Mouse (Mus musculus) frontal cortex, adult (tissue): ENCODE data around the gene Clpx.
"Not testable (repeated sequence)": the region's sequence is repeated elsewhere in the genome, so short reads cannot be mapped to it uniquely, and the experiment has no call there.

ENCODE experiments used
- ATAC-seq: cut with Nextera tagmentation; 2 replicates; pipeline ENCODE4 v1.9.2; 2017; ENCODE audit warnings: mild to moderate bottlenecking, moderate library complexity, mixed read lengths; ENCODE audit not compliant: low TSS enrichment

The Clpx gene

DNA sequence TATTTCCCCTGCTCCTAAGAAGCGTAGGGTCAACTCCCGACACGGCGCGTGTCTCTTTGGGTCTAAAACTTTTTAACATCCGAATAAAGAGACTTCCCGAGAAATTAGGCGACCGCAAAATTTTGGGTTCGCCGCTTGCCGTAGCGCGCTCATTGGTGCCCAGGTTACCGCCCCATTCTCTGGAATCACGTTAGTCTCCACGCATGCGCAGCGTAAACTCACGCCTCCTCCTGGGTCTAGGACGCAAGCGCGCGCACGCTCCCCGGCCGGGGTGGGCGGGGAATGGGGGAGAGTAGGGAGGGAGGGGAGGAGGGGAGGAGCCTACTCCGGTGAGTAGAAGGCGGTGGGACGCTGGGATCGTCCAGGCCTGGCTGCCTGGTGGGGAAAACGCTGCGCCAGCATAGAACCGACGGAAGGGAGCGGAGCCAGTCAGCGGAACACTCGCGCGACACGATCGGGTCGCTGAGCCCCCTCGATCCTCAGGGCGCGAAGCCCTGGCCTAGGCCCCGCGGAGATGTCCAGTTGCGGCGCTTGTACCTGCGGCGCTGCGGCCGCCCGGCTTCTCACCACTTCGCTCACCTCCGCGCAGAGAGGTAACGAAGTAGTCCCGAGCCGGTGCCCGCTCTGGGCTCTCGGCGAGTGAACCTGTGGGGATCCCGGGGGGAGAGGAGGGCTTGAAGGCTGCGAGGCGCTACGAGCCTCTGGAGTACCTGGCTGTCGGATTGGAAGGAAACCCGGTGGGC, at the start of gene Clpx:
Gene Clpx (plus strand): TSS at position 288 of the 743 bp plus-strand sequence.
- ATAC-seq = peak; percentile 95

DNA sequence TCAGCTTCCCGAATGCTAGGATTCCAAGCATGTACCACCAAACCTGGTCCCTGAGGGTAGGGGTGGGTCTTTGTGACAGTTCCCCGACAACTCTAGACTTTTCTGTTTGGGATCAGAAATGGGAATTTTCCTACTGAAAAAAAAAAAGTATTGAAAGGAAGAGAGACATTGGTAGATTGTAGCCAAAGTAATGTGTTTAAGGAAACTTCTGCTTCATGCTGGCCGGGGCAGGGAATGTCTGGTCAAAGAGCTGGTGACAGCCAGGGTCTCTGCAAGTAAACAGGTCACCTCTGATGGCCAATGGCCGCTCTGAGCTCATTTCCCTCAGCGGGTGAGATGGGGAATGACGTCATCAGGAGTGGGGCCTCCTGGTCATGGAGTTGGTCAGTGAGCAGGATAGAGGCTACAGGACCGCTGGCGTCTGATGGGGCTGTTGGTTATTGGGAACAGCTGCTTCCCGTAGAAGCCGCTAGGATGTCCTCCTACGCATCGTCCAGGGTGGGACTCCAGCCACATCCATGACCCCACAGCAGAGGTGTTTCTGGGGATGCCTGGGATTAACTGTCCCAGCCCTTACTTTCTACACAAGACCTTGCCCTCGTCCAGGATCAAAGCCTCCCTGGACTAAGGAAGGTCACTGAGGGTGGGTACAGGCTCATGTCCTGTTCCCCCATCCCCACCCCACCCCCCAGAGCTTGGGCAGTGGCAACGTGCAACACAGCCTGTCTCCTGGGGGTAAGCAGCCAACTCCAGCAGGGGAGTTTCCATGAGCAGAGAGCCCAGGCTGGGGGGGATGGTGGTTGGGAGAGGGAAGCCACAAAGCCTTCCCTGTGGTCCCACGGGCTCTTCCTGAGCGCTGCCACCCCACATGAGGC, 46.3 kb upstream of the Clpx start:
- ATAC-seq = no peak

DNA sequence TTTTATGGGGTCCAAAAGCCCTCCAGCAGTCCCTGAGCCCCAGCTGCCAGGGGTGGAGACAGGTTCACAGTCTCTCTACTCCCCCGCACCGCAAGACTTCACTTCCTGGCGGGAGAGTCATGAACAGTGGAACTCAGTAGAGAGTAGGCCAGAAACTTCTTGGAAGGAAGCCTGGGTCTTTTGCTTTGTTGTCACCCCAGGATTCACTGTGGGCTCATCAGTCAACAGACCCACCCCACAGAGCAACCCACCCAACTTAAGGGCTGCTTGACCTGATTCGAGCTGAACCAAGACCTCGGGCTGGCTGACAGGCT, 45.7 kb upstream of the Clpx start:
- no peak for ATAC-seq

DNA sequence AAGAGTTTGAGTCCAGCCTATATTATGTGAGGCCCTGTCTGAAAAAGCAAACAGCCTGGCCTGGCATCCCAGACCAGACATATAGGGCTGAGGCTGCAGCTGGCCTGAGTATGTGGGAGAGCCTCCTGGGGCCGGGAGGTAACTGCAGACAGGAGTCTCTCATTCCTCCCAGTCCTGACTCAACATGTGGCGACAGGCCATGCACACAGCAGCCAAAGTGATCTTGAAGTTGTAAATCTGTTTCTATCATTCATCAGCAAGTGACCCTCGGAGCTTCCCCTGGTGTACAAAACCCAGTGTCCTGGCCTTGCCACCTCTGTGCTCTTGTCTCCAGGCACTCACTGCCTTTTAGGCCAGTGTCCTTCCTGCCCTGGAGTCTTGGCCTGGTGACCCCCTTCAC, 42.0 kb upstream of the Clpx start:
- no peak for ATAC-seq

DNA sequence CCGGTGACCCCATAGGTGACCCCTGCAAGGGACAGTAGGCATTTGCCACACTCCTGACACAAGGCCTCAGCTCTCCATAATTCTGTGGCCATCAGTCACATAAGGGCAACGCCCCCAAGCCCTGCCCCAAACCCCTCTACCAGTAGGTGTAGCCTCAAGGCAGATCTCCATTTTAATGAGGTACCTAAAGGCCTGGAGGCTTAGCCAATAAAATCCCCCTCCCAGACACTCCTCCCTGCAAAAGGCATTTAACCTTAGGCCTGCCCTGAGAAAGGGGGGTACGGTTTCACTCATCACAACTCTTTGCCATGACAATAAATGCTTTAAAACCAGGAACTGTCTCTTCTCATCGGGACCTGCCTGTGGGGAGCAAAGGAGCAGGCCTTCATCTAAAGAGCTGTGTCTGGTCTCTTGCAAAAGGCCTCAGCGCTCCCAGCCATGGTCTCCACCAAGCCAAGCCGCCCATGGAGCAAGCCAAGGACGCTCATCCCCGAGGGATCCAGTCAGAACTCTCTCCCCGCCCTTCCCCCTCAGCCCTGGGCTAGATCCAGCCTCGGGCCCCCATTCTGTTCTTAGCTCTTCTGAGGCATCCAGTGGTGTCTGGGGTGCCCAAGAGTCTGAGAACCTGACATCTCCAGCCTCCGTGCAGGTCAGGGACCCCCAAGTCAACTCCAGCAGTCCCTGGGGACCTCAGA, 38.0 kb upstream of the Clpx start:
- no peak for ATAC-seq

DNA sequence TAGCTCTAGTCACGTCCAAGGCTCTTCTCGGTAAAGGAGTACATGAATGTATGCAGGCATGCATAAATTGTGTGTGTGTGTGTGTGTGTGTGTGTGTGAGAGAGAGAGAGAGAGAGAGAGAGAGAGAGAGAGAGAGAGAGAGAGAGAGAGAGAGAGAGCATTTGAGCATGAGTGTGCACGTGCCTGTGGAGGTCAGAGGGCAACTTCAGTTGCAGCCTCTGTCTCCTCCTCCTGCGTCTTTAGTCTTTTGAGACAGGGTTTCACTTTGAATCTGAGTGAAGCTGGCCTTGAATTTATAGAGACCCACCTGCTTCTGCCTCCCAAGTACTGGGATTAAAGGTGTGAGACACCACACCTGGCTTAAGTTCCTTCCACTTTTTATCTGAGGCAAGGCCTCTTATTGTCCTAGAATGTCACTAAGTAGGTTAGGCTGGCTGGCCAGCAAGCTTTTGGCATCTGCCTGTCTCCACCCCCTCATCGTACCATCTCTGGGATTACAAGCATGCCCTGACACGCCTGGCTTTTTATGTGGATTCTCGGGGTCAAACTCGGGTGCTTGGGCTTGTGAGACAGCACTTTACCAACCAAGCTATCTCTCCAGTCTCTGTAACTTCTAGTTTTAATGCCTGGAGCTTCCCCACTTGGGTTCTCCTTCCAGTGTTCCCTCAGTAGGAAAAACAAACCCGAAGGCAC, 36.7 kb upstream of the Clpx start:
- no peak for ATAC-seq

DNA sequence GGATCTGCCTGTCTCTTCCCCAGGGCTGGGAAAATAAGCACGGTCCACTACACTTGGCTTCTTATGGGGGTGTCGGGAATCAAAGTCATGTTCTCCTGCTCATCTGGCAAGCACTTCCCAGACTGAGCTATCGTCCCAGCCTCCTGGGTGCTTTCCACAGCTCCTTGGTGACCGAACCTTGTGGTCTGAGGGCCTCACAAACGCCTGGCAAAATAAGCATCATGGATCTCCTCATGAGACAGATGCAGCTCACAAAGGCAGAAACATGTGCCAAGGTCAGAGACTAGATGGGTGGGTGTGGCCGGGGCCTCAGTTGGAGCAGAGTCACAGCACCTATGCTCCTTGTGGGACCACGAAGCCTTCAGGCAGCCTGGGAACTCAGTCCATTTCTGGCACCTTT, 34.7 kb upstream of the Clpx start:
- ATAC-seq = no peak

DNA sequence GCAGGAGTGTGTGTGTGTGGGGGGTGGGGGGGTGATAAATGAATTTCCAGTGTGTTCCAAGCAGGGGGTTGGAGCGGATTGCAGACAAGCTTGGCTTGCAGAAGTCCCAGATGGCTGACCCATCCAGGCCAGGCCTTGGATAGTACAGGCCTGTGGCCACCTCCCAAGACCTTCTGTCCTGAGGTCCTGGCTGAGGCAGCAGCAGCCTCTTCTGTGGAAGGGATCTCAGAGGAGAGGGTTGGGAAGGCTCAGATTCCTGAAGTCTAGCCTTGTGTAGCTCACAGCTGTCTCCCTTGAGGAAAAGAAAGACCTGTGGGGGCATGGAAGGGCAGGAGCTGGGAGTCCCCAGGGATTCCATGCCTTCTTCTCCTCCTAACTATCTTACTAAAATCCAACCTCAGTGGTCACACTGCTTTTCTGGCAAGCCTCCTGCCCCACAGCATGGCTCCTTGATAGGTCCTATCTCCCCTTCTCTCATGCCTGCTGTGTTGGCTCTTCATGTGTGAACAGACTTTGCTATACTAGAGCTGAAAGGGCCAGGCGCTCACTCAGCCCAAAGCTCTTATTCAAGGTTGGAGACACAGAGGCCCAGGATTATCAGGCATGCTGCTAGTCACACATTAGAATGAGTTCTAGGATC, 32.3 kb upstream of the Clpx start:
- ATAC-seq = no peak

DNA sequence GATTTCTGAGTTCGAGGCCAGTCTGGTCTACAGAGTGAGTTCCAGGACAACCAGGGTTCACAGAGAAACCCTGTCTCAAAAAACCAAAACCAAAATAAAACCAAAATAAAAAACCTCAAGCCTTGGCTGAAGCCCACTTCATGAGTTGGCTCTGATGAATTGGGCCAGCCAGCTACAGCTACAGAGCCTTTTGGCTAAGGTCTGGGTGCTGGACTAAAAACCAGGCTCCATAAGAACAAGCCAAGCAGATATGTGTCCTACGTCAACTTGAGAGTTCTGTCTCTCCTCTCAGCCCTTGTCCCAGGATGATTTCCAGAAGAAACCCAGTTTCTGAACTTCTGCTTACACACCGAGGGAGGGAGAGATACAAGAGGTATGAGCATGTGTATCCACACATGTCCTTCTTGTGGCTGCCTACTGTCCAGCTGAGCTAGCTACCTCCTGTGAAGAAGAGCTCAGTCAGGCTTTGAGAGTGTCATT, 31.4 kb upstream of the Clpx start:
- ATAC-seq = no peak

DNA sequence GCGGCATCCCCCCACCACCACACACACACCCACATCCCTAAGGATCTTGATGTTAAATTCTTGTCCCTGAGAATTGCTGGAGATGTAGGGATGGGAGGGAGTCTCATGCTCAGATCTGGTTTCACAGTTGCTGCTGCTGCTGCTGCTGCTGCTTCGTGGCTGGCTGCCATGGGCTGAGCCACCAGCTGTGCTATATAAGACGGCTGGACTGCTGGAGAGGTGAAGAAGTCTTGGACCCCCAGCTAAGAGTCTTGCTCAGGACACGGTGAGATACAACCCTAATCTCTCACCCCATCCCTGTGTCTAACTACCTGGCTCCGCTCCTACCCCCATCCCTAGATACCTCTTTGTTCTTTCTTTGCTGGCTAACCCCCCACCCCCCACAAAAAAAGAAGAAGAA, 29.1 kb upstream of the Clpx start, which contains the start of gene Cilp:
Gene Cilp (plus strand): TSS at position 222 of the 400 bp plus-strand sequence.
- no peak for ATAC-seq

DNA sequence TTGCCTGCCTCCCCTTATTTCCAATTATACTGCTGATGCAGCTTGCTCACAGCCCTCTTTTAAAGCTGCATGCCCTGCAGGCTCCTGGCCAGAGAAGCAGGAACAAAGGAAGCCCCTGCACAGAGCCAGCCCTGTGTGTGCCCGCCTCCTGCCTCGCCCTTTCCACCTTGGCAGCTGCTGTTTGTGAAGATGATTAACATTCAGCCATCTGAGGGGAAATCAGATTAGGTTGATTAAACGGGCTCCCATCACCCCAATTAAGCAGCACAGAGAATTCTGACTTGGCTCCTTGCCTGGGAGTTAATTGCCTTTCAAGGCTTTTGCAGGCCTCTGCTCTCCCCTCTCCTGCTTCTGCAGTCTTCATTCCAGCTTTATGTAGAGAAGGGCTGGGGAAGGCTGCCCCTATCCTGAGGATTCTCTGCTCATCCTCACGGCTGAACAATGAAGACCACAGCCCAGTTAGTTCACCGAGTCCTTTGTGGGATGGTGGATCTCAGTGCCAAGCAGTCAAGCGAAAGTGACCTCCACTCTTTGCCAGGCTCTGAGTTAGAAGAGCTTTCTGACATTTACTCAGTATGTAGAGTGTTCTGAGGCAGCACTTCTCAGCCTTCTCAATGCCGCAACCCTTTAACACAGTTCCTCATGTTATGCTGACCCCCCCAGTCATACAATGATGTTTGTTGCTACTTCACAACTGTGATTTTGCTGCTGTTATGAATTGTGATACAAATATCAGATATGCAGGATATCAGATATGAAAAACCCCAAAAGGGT, 26.1 kb upstream of the Clpx start:
- ATAC-seq = peak; percentile 50; the same call in 1 of the 2 replicates

DNA sequence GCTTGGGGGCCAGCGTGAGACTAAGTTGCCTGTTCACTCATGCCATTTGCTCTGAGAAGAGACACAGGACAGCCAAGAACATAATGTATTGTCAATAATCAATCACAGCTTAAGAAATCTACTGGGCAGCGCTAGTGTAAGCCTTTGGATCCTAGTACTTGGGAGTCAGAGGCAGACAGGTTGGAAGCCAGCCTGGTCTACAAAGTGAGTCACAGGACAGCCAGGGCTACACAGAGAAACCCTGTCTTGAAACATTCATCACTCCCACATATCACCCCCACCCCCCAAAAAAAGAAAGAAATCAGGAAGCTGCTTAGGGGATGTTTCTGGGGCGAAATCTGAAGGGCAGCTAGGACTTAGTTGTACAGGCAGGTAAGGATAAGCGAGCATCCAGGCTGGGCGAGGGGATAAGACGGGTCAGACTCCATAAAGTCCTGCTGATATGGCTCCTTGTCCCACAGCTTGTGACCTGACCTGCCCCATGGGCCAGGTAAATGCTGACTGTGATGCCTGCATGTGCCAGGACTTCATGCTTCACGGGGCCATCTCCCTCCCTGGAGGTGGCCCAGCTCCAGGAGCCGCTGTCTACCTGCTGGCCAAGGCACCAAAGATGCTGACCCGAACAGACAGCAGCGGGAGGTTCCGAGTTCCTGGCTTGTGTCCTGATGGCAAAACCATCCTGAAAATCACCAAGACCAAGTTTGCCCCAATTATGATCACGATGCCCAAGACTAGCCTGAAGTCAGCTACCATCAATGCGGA, 20.8 kb upstream of the Clpx start:
- no peak for ATAC-seq

DNA sequence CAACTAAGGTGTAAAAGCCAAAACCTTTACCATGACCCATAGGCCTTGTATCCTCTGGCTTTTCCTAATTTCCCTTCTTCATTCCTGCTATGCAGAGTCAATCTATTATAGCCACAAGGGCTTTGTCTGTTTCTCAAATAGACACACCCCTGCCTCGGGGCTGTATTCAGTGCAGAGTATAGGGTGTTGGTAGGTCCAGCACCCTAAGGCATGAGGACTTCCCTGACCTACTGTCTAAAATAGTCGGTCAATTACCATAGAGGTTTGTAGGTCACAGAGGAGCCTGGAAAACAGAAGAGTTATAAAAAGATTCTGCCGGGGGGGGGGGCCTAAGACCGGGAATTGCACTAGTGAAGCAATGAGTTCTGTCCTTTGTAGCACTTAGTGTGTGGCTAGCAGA, 20.2 kb upstream of the Clpx start:
- ATAC-seq = no peak

DNA sequence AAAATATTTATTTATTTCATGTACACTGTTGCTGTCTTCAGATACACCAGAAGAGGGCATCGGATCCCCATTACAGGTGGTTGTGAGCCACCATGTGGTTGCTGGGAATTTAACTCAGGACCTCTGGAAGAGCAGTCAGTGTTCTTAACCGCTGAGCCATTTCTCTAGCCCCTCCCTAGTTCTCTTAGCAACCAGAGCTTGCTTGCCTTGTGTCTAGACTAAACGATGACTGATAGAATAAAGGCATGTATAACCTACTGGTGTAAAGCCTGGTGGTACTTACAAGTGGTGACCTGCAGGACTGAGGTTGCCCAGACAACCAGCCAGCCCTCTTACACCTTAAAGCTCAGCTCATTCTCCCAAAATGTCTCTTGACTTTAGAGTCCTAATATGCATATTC, 19.2 kb upstream of the Clpx start:
- ATAC-seq = not testable (repeated sequence)

DNA sequence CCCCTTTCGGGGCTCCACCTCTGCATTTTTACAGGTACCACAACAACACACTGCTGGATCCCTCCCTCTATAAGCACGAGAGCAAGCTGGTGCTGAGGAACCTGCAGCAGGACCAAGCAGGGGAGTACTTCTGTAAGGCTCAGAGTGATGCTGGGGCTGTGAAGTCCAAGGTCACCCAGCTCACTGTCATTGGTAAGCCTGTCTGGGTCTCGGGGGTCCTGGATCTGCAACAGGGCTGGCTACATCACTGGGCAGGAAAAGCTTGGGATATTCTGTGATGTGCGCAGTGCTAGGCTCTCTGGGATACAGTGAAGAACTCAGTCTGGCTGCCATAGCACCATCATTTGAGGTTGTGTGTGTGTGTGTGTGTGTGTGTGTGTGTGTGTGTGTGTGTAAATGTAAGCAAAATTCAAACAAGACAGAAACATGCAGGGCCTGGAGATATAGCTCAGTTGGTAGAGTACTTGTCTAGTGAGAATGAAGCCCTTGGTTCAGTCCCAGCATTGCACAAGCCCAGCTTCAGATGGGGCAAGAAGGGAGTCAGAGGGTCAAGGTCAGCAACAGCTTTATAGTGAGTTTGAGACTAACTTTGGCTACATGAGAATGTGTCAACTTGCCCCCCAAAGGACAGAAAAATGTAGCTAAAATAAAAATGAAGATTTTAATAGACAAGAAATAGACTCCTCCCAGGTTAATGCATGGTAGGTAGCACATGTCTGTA, 18.1 kb upstream of the Clpx start:
- ATAC-seq = no peak

DNA sequence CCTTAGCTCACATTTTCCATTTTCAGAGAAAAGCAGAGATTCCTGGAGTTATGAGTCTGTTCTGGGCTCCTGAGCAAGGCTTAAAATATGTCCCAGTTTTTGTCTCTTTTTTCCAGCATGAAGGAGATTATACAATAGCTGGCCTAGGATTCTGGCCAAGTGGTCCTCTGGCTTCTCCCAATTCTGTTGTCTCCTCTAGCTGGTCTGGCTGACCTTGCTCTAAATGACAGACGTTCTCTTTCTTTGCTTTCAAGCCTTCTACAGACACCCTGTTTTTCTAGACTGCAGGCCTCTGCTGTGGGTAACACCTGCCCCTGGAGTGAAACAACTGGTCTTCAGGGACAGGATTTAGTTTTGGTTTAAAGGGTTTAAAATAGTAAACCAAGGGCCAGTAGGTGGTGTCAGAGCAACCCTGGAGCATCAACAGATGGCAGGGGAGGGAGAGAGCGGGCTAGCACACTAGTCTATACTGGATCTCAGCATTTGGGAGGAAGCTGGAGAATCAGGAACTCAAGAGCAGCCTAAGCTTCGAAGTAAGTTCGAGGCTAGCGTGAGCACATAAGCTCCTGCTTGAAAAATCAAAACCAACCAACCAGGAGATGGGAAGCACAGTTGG, 12.4 kb upstream of the Clpx start:
- peak; percentile 67 for ATAC-seq

DNA sequence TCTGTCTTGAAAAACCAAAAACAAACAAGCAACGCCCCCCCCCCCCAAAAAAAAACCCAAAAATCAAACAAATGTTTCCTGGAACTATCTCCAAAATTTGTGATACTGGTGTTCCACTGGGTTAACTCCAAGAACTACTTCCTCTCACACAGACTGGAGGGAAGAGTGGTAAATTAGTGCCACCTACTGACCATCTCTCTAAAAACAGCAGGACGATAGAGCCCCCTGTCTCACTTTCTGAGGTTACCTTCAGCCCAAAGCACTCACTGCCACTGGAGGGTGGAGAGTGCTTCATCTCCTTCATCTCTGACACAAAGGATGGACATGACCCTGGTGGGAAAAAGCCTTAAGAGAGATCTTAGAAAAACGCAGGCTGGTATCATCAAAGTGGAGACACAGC, 10.8 kb upstream of the Clpx start:
- ATAC-seq = peak; percentile 69; the same call in 1 of the 2 replicates

DNA sequence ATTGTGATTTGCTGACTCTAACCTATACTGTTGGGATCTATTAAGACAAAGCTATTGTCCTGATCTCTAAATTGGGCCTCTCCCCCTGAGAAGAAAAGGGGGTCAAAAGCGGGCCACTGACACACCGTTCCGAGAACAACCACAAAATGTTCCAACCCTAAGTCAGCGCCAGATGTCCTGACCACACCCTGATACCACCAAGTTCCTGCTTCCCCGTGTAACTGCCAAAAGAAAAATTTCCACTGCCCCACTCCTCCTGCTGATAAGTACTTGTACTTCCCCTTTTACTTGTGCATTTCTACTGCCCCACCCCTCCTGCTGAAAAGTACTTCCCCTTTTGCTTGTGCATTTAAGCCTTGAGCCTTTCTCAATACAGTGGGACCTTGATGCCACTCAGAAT, 5.8 kb upstream of the Clpx start:
- ATAC-seq = not testable (repeated sequence)

DNA sequence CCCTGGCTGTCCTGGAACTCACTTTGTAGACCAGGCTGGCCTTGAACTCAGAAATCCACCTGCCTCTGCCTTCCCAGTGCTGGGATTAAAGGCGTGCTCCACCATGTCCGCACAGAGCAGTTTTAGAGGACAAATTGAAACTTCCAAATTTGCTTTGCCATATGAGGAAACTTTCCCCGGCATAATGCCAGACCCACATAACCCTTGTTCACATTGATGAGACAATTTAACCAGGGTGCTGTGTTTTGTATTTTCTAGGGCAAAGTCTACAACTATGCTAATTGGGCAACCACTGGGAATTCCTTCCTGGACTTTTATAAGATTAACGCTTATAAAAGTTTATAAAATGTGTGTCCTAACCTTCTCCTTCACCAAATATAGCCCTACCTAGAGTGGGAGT, 4.1 kb upstream of the Clpx start:
- ATAC-seq = no peak
